Mouse (Mus musculus) midbrain, postnatal 0 days (tissue): ENCODE measurements around the gene Hnf1a. TPM values are rescaled to one million over a fixed set of nuclear protein-coding genes. Genes with fewer than 3 reads are reported as not detected.
A peak's percentile ranks its signal among the peaks of the same experiment; 100 is the strongest.

Source experiments
- ATAC-seq: fragments of 200-750 bp; cut with Nextera tagmentation; 2 replicates; pipeline ENCODE4 v1.8.0; 2017; ENCODE audit warnings: moderate number of reproducible peaks, mild to moderate bottlenecking, moderate TSS enrichment, moderate library complexity; ENCODE audit not compliant: low FRiP score
- DNase-seq: peaks from one replicate; pipeline ENCODE4 v3.0.0-alpha.2; 2015; ENCODE audit warnings: low spot score
- H3K27ac ChIP-seq: fragments of 300-500 bp; sonication (generic); 2 replicates; pipeline ENCODE4 v1.5.1; 2014; ENCODE audit warnings: low read depth, mild to moderate bottlenecking, low read length, mixed read lengths
- H3K27me3 ChIP-seq: fragments of 300-500 bp; sonication (generic); 2 replicates; pipeline ENCODE4 v1.6.1; 2014; ENCODE audit warnings: low read length, control low read depth, mixed read lengths; ENCODE audit not compliant: insufficient read depth
- H3K36me3 ChIP-seq: fragments of 300-500 bp; sonication (generic); 2 replicates; pipeline ENCODE4 v1.6.1; 2014; ENCODE audit warnings: low read length, control low read depth, mixed read lengths; ENCODE audit not compliant: insufficient read depth
- H3K4me1 ChIP-seq: fragments of 300-500 bp; sonication (generic); 2 replicates; pipeline ENCODE4 v1.6.1; 2014; ENCODE audit warnings: mild to moderate bottlenecking, control low read depth, antibody characterized with exemption, low read length, mixed read lengths; ENCODE audit not compliant: insufficient read depth
- H3K4me2 ChIP-seq: fragments of 300-500 bp; sonication (generic); 2 replicates; pipeline ENCODE4 v1.6.1; 2014; ENCODE audit warnings: low read depth, mild to moderate bottlenecking, low read length, mixed read lengths; ENCODE audit not compliant: poor library complexity, severe bottlenecking
- H3K4me3 ChIP-seq: fragments of 300-500 bp; sonication (generic); 2 replicates; pipeline ENCODE4 v1.5.1; 2014; ENCODE audit warnings: low read depth, mild to moderate bottlenecking, low read length, moderate library complexity
- H3K9ac ChIP-seq: fragments of 300-500 bp; sonication (generic); replicated peaks from 2 replicates; pipeline ENCODE4 v1.6.1; 2014; ENCODE audit warnings: mild to moderate bottlenecking, low read length, moderate library complexity, mixed read lengths; ENCODE audit not compliant: poor library complexity, severe bottlenecking
- H3K9me3 ChIP-seq: fragments of 300-500 bp; sonication (generic); 2 replicates; pipeline ENCODE4 v1.6.1; 2016; ENCODE audit warnings: low read length, control low read depth
- CTCF ChIP-seq: IDR thresholded peaks from 2 replicates; pipeline ENCODE4 v1.5.1; 2016; ENCODE audit warnings: antibody characterized with exemption, mild to moderate bottlenecking
- WGBS: fragments of 180-500 bp; shearing (Covaris S2); extraction: QIAGEN DNeasy Blood & Tissue Kit; methylation state at CpG from one replicate; pipeline ENCODE4 v1.1.7; 2014; 5-methylcytosine and 5-hydroxymethylcytosine counted together
- polyA plus RNA-seq: library from polyadenylated mRNA; unstranded; fragments of >200 nt; fragmentation: Nextera tagmentation; extraction: Ambion mirVana; gene quantifications from 2 replicates; pipeline ENCODE4 v1.2.1, GENCODE M21; 2015
- total RNA-seq: library from RNA; depleted of rRNA; stranded (reverse); fragments of >200 nt; gene quantifications from 2 replicates; pipeline ENCODE4 v1.2.3, GENCODE M21; 2014

Gene Hnf1a
- total and polyA plus RNA-seq, 2 experiments from 2014 or later, result 0.05 TPM; not detected in 1

DNA sequence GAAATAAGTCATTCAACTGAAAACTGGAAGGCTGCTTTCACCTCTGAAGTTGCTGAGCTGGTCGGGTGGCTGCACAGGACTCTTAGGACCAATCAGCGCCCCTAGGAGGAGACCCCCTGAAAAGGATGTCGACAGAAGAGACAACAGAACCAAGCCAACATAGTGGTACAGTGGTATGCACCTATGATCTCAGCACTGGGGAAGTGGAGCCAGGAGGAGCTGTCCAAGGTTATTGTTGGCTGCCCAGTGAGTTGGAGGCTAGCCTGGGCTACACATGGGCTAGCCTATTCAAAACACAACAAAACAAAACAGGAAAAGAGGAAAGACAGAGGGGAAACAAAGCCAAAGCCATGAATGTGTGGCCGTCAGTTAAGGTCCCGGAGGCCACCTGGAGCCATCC lies 12.8 kb downstream of the Hnf1a start:
- 85% methylated on average over 5 of the region's 5 CpGs for WGBS
- no peak overlapping the region for H3K4me2 ChIP-seq
- H3K4me3 ChIP-seq, result no peak overlapping the region
- no peaks in the 10 kb centered on the region for H3K36me3 ChIP-seq
- ATAC-seq (no peak), DNase-seq (no peak)
- no peak overlapping the region for H3K27ac ChIP-seq
- H3K27me3 ChIP-seq, result no peaks in the 10 kb centered on the region
- H3K9me3 ChIP-seq, result no peaks in the 10 kb centered on the region
- TF ChIP-seq CTCF, result no peak
- H3K4me1 ChIP-seq, result no peaks in the 10 kb centered on the region
- H3K9ac ChIP-seq, result no peak overlapping the region

DNA sequence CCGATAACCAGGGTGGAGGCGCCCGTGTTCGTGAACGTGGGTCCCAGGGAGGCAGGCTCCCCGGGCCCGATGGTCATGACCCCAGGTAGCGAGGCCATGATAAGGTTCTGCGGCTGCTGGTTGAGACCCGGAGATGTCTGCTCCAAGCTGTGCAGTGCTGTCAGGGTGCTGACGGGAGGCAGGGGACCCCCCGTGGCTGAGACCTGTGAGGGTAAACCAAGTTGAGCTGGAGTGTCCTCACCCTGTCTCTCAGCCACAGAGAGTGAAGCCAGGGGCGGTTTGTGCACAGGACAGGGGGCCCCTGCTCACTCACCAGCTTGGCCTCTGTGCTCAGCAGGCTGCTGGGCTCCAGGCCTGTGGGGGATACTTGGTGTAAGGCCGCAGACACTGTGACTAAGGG lies 17.6 kb downstream of the Hnf1a start:
- Histone ChIP-seq H3K36me3 (peaks cover 8% of the 10 kb centered on the region), H3K27me3 (no peaks in the 10 kb centered on the region), H3K9ac (no peak overlapping the region), H3K4me3 (no peak overlapping the region), H3K9me3 (no peaks in the 10 kb centered on the region), H3K4me2 (no peak overlapping the region), H3K4me1 (no peaks in the 10 kb centered on the region), H3K27ac (no peak overlapping the region)
- DNase-seq (no peak), ATAC-seq (no peak)
- WGBS, result 85% methylated on average over 14 of the region's 14 CpGs
- no peak for TF ChIP-seq CTCF

GRCm38 (mm10) chr5:114951279-114951880 lies 19.5 kb downstream of the Hnf1a start:
- H3K9me3 ChIP-seq, result no peaks in the 10 kb centered on the region
- no peak overlapping the region for H3K27ac ChIP-seq
- no peak for ATAC-seq
- TF ChIP-seq CTCF, result no peak
- 84% methylated on average over 21 of the region's 21 CpGs for whole genome bisulfite sequencing
- DNase-seq, result no peak
- no peak overlapping the region for H3K4me3 ChIP-seq
- no peak overlapping the region for H3K9ac ChIP-seq
- H3K36me3 ChIP-seq, result peaks cover 28% of the 10 kb centered on the region
- H3K27me3 ChIP-seq, result no peaks in the 10 kb centered on the region
- no peak overlapping the region for H3K4me2 ChIP-seq
- H3K4me1 ChIP-seq, result no peaks in the 10 kb centered on the region

GRCm38 (mm10) chr5:114950669-114951068 lies 20.2 kb downstream of the Hnf1a start:
- Histone ChIP-seq H3K27me3 (no peaks in the 10 kb centered on the region), H3K27ac (no peak overlapping the region), H3K4me1 (no peaks in the 10 kb centered on the region), H3K9ac (no peak overlapping the region), H3K36me3 (peaks cover 35% of the 10 kb centered on the region), H3K4me2 (no peak overlapping the region), H3K9me3 (no peaks in the 10 kb centered on the region), H3K4me3 (no peak overlapping the region)
- ATAC-seq (no peak), DNase-seq (no peak)
- WGBS, result 53% methylated on average over 12 of the region's 12 CpGs
- TF ChIP-seq CTCF, result no peak

DNA sequence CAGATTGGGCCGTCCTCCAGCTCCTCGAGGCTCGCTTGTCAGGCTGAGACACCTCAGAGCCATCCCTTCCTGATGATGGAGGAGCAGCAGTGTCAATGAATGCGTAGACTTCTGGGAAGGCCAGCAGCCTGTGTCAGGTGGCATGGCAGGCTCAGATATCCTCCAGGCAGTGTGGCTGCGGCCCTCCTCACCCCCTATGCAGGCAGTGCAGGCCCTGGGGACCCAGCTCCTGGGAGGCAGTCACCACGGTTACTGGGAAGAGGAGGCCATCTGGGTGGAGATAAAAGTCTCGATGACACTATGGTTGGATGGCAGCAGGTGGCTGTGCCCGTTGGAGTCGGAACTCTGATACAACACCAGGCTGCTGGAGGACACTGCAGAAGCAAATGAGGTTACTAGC lies 21.1 kb downstream of the Hnf1a start:
- H3K4me3 ChIP-seq, result no peak overlapping the region
- no peak for TF ChIP-seq CTCF
- H3K9me3 ChIP-seq, result no peaks in the 10 kb centered on the region
- no peak for DNase-seq
- no peaks in the 10 kb centered on the region for H3K27me3 ChIP-seq
- WGBS, result 72% methylated on average over 9 of the region's 9 CpGs
- H3K9ac ChIP-seq, result no peak overlapping the region
- H3K4me1 ChIP-seq, result no peaks in the 10 kb centered on the region
- peaks cover 37% of the 10 kb centered on the region for H3K36me3 ChIP-seq
- no peak overlapping the region for H3K27ac ChIP-seq
- H3K4me2 ChIP-seq, result no peak overlapping the region
- no peak for ATAC-seq

DNA sequence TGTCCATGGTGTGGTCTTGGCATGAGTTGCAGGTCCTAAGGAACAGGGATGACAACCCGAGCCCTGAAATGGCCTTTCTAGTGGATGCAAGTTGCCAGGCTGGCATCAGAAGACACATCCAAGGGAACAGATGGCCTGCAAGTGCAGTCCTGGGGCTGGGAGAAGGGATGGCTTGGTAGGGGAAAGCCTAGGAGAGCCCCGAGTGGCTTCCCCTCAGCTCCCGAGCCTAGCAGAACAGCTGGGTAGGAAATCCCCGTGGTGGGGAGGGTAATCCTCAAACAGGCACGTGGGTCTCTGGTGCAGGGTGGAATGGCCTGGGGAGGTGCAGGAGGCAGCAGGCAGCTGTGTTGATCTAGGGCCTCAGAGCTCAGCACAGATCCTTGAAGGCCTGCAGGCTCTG lies 21.6 kb downstream of the Hnf1a start:
- Histone ChIP-seq H3K4me1 (no peaks in the 10 kb centered on the region), H3K4me3 (no peak overlapping the region), H3K27me3 (no peaks in the 10 kb centered on the region), H3K36me3 (peaks cover 37% of the 10 kb centered on the region), H3K9ac (no peak overlapping the region), H3K9me3 (no peaks in the 10 kb centered on the region), H3K4me2 (no peak overlapping the region), H3K27ac (no peak overlapping the region)
- 40% methylated on average over 5 of the region's 5 CpGs for WGBS
- DNase-seq (peak; percentile 53), ATAC-seq (no peak)
- TF ChIP-seq CTCF, result no peak
